Mouse (Mus musculus) gastrocnemius, postnatal 14 days (tissue): ENCODE measurements around the gene Obsl1. TPM values are rescaled to one million over a fixed set of nuclear protein-coding genes. Genes with fewer than 3 reads are reported as not detected.

Experiments used
- DNase-seq: peaks from one replicate; pipeline ENCODE4 v3.0.0; 2021; ENCODE audit warnings: mixed read lengths
- intact Hi-C: fragments of 180-260 bp; cut with DNase I; formaldehyde crosslinking; loops from one replicate; pipeline ENCODE4 v1.15.1; 2025; ENCODE audit warnings: low total_unique reads
- total RNA-seq, 2 experiments: library from RNA; stranded (reverse); gene quantifications; 2 replicates each; pipeline ENCODE4 v1.2.3; 2021

Obsl1 gene
- total RNA-seq, 2 experiments from 2014 or later = 65.6 to 69.5 TPM

DNA sequence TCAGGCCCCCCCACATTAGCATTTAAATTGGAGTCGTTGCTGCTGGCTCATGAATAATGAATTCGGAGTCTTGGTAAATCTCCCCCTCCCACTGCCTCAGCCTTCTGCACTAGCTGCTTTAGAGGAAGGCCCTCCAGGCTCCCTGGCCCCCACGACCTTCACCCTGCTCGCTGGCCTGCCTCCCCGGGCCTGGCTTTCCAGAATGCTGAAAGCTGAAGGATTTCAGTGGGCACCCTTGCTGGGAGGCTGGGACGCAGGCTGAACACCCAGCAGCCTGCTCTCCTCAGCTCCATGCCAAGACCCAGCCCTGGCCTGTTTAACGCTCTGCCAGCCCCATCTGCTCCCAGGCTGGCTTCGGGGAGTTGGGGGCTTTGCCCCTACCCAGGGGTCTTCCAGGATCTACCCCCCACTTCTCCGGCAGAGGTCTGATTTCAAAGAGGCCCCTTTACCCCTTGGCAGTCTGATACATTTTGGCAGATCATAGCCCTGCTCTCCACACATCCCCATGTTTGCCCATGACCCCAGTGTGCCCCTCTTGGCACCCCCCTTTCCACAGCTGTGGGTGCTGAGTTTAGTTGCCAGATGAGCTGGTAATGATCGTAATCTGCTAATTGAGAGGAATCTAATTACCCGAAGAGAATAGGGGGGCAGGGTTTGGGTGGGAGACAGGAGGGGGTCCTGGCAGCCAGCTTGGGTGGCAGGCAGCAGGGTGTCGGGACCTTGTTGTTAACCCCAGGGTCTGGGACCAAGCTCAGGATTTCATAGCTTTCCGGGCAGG is 62.8 kb downstream of the Obsl1 start:
- DNase-seq = no peak
- intact Hi-C loops = loop anchor here (2.0 kb wide), 1 partner anchor 23 kb away; no protein-coding TSS in a partner anchor

DNA sequence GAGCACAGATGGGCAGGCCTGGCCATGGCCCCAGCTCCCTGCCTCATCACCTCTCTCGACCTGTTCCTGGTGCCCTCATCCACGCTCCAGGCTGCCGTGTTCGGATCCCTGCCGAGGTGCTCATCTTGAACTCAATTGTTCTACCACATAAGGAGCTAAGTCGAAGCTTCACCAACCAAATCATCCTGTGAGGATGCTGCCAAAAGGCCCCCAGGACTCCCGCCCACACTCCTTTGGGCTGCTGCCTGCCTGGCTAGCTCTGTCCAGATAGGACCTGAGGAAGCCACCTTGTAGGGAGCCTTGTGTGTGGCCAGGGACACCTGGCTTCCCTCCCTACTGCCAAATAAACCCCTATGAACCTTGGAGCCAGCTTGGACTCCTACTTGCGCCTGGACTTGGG is 63.4 kb downstream of the Obsl1 start:
- no peak for DNase-seq
- intact Hi-C loops = no loop called here

DNA sequence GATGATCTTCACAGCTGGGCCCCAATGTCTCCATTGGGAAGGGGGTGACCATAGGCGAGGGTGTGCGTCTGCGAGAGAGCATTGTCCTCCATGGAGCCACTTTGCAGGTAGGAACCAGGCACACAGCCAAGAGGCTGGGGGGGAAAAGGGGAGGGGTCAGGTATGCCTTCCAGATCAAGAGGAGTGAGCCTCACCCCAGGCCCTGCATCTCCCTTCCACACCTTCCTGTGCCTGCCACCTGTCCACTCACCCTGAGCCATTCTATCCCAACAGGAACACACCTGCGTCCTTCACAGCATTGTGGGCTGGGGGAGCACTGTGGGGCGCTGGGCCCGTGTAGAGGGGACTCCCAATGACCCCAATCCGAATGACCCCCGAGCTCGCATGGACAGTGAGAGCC is 64.1 kb downstream of the Obsl1 start:
- no peak for DNase-seq
- intact Hi-C loops = no loop called here

DNA sequence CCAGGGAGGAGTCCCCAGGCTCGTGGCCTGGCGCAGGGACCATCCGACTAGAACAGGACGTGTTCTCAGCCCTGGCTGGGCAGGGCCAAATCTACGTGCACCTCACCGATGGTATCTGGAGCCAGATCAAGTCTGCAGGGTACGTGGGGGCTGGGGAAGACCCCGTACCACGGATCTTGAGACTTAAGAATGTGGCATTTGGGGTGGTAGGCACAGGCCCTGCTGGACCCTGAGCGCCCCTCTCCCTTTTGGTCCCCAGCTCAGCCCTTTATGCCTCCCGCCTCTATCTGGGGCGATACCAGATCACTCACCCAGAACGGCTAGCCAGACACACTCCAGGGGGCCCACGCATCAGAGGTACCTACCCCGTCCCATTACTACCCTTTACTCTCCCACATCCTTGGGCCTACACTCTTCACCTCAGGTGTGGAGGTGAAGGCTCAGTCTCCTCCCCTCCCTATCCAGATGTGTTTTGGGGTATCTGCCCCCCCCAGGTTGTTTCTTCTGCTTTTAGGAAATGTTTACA is 64.7 kb downstream of the Obsl1 start:
- no peak for DNase-seq
- intact Hi-C loops = no loop called here

DNA sequence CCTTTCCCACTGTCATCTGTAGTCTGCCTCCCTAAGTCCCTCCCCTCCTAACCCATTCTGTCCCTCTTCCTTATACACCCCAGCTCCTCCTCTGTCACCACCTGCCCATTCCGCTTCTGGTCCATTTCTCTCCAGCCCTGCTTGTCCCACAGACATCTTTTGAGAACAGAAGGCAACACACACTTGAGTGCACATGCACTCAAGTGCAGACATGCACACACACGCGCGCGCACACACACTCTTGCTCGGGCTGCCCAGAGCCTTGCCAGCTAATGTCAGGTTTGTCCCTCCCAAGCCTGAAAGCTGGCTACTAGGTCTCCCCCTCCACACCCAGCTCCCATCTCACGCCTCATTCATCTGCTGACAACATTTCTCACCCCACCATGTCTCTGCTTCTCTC is 65.6 kb downstream of the Obsl1 start:
- no peak for DNase-seq
- intact Hi-C loops = no loop called here

DNA sequence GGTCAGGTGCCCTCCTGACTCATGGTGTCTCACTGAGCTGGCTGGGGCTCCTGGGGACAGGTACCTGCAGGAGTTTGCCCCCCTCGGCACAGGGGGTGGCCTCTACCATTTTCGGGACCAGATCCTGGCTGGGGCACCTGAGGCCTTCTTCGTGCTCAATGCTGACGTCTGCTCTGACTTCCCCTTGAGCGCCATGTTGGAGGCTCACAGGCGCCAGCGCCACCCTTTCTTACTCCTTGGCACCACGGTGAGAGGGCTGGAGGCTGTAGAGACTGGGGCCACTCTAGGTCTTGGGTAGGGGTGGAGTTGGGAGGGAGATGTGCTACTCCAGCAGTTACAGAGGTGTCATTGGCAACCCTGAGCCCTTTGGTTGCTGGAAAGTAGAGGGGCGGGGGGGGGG is 67.5 kb downstream of the Obsl1 start:
- no peak for DNase-seq
- intact Hi-C loops = no loop called here

DNA sequence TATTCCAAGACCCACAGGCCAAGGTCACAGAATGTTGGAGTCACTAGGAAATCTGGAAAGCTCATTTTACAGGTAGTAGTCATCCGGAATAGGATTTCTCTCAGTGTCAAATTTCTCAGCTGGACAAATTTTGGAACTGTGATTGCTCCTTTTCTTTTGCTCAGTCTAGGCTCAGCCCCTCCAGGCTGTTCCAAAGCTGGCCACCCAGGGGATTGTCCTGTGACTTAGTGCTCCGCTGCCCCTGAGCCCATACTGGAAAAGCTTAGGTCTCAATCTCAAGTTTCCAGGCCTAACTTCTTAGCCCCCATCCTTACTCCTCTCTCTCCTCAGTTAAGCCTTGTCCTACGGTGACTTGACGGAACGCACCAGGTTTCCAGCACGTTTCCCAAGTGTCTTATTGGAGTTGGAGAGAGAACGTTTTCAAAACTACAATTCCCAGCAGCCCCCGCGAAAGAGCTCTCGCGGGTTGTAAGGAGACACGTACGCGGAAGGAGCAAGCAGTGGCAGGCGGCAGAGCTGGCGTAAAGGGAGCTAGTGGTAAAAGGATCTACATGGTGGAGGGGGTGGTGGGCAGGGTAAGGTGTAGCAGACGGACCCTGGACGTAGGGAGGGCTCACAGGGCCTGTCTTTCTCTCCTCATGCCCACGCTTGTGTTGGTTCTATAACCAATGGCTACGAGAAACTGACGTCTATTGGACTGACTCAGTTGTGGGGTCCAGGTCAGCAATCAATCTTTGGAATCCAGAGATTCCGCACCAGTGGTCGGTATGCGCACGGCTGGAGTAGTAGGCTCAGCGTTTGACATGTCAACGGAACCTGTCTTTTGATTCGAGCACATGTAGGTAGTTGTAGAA is 70.5 kb downstream of the Obsl1 start, which contains the start of gene Gmppa:
Gmppa (plus strand) TSS at position 456 of the 854 bp plus-strand sequence.
- peak; percentile 84 for DNase-seq
- intact Hi-C loops = no loop called here

Other genes with a start within 250 kb of the Obsl1 start
- gene Ptprn, start 241.9 kb downstream of the Obsl1 start, total RNA-seq = under 1 TPM; 0.08 to 0.13 TPM
- not detected for gene Resp18, start 228.0 kb downstream of the Obsl1 start, total RNA-seq
- gene Dnpep, start 188.5 kb downstream of the Obsl1 start, total RNA-seq = 10 to 100 TPM; 52.7 to 54.6 TPM
- gene Des, start 146.1 kb downstream of the Obsl1 start, total RNA-seq = 1,000 to 10,000 TPM; 1,553 to 1,562 TPM
- gene Speg, start 131.2 kb downstream of the Obsl1 start, total RNA-seq = 100 to 1,000 TPM; 167 to 173 TPM
- 10 to 100 TPM; 34.5 to 38.7 TPM for gene Gmppa, start 70.5 kb downstream of the Obsl1 start, total RNA-seq
- not detected for gene Asic4, start 56.0 kb downstream of the Obsl1 start, total RNA-seq
- gene Chpf, start 27.1 kb downstream of the Obsl1 start, total RNA-seq = 10 to 100 TPM; 14.9 to 20.7 TPM
- gene Tmem198, start 26.9 kb downstream of the Obsl1 start, total RNA-seq = under 1 TPM; 0.09 to 0.25 TPM
- 1 to 10 TPM; 6.5 to 7.7 TPM for gene Inha, start 625 bp upstream of the Obsl1 start, total RNA-seq
- 1 to 10 TPM; 5.5 to 6.3 TPM for gene Stk11ip, start 15.1 kb upstream of the Obsl1 start, total RNA-seq
- 1 to 10 TPM; 5.2 to 6.2 TPM for gene Slc4a3, start 39.8 kb upstream of the Obsl1 start, total RNA-seq